Mouse (Mus musculus): Measurements from ENCODE around the gene Aadacl4.
"Not testable (repeated sequence)": the region's sequence is repeated elsewhere in the genome, so short reads cannot be mapped to it uniquely, and the experiment has no call there.

Aadacl4 gene

GRCm38 (mm10) chr4:144613407-144613806, at the start of gene Aadacl4:
Gene Aadacl4, plus strand, starts transcription at chr4:144613707.
- no peak for DNase-seq (ENCODE audit: low spot score)

GRCm38 (mm10) chr4:144565034-144565433, 48.5 kb upstream of the Aadacl4 start, which contains the start of gene Gm13124:
Gene Gm13124, minus strand, starts transcription at chr4:144565134.
- DNase-seq (ENCODE audit: low spot score) = no peak

GRCm38 (mm10) chr4:144567752-144568151, 45.8 kb upstream of the Aadacl4 start:
- DNase-seq (ENCODE audit: low spot score) = no peak

GRCm38 (mm10) chr4:144586207-144586606, 27.3 kb upstream of the Aadacl4 start:
- not testable (repeated sequence) for DNase-seq (ENCODE audit: low spot score)

- no peak for DNase-seq (ENCODE audit: low spot score)
Measured at GRCm38 (mm10) chr4:144592790-144593189, 20.7 kb upstream of the Aadacl4 start.

GRCm38 (mm10) chr4:144614586-144614985, 1.1 kb downstream of the Aadacl4 start:
- DNase-seq (ENCODE audit: low spot score) = no peak

GRCm38 (mm10) chr4:144638263-144638662, 24.8 kb downstream of the Aadacl4 start:
- DNase-seq (ENCODE audit: low spot score) = no peak

Data from left cerebral cortex, adult 11 months (tissue).